15 mouse cellular contexts compared by ENCODE assay signal in genomic region chr15:62861422-62861821, GRCm38 (mm10).
"Had no signal": no experiment of that assay in that cellular context is flagged by ENCODE, and none has a peak within 500 bp of the region (broad histone marks: within the 10 kb centered on the region; RNA-seq: fewer than 3 reads in every experiment).

No protein-coding gene starts in this region.

- H3K27me3 ChIP-seq: intestine, embryonic 15.5 days; kidney, embryonic 15.5 days; liver, embryonic 15.5 days; lung, embryonic 15.5 days; megakaryocyte, embryonic 14.5 days; midbrain, embryonic 15.5 days; neural tube, embryonic 12.5 days had no signal

- H3K9me3 ChIP-seq: intestine, embryonic 15.5 days; kidney, embryonic 15.5 days; limb, embryonic 10.5 days; liver, embryonic 15.5 days; lung, embryonic 15.5 days; megakaryocyte, embryonic 14.5 days; midbrain, embryonic 15.5 days; neural tube, embryonic 12.5 days had no signal

- H3K36me3 ChIP-seq: intestine, embryonic 15.5 days; kidney, embryonic 15.5 days; limb, embryonic 10.5 days; liver, embryonic 15.5 days; lung, embryonic 15.5 days; midbrain, embryonic 15.5 days; neural tube, embryonic 12.5 days had no signal

- H3K9ac ChIP-seq: intestine, embryonic 15.5 days; kidney, embryonic 15.5 days; liver, embryonic 15.5 days; lung, embryonic 15.5 days; midbrain, embryonic 15.5 days; neural tube, embryonic 12.5 days had no signal

- DNase-seq: kidney, adult 18-20 months; thymus, postnatal 4 days had no signal

- H3K4me3 ChIP-seq: intestine, embryonic 15.5 days; kidney, embryonic 15.5 days; left cerebral cortex, adult 2 months; limb, embryonic 10.5 days; liver, embryonic 15.5 days; lung, embryonic 15.5 days; megakaryocyte, embryonic 14.5 days; midbrain, embryonic 15.5 days; neural tube, embryonic 12.5 days had no signal

- H3K27ac ChIP-seq: intestine, embryonic 15.5 days; kidney, embryonic 15.5 days; left cerebral cortex, adult 2 months; limb, embryonic 10.5 days; liver, embryonic 15.5 days; lung, embryonic 15.5 days; macrophage; midbrain, embryonic 15.5 days; neural tube, embryonic 12.5 days; stomach, postnatal 0 days had no signal

- H3K4me2 ChIP-seq: intestine, embryonic 15.5 days; kidney, embryonic 15.5 days; liver, embryonic 11.5 days; liver, embryonic 15.5 days; lung, embryonic 15.5 days; midbrain, embryonic 11.5 days; midbrain, embryonic 15.5 days; neural tube, embryonic 12.5 days had no signal

- H3K4me1 ChIP-seq: intestine, embryonic 15.5 days; kidney, embryonic 15.5 days; limb, embryonic 10.5 days; liver, embryonic 15.5 days; lung, embryonic 15.5 days; midbrain, embryonic 15.5 days; neural tube, embryonic 12.5 days had no signal

- ATAC-seq: intestine, embryonic 15.5 days; midbrain, embryonic 15.5 days had no signal
